20 mouse cellular contexts compared by ENCODE assay signal in genomic region chr13:54723143-54723542, GRCm38 (mm10). TPM values are rescaled to one million over a fixed set of nuclear protein-coding genes. Genes with fewer than 3 reads are reported as not detected.
DNase-seq lines count a peak whose midpoint lies in the region; ATAC-seq and TF ChIP-seq lines count a peak whose summit lies in the region.
"Had no signal": no experiment of that assay in that cellular context is flagged by ENCODE, and none has a peak within 500 bp of the region (broad histone marks: within the 10 kb centered on the region; RNA-seq: fewer than 3 reads in every experiment).

No protein-coding gene starts in this region.

- no peak overlapping the region for H3K27ac ChIP-seq in hindbrain, postnatal 0 days
- H3K27ac ChIP-seq in hindbrain, embryonic 10.5 days = no peak overlapping the region
- no peak overlapping the region for H3K27ac ChIP-seq in midbrain, postnatal 0 days (ENCODE audit: low read depth, low read length)
- no peak overlapping the region for H3K27ac ChIP-seq in midbrain, embryonic 15.5 days
- no peak overlapping the region for H3K27ac ChIP-seq in stomach, postnatal 0 days (replicated peaks)
- H3K27ac ChIP-seq: embryonic facial prominence, embryonic 10.5 days had no signal

- TF ChIP-seq CTCF in hindbrain, postnatal 0 days (IDR thresholded peaks at IDR 0.05; ENCODE audit: low read depth) = peak; percentile 24; the same call in 1 of the 2 replicates
- TF ChIP-seq CTCF in midbrain, postnatal 0 days (IDR thresholded peaks at IDR 0.05) = 0 out of 2 replicates have a peak, but pooled peaks have one; percentile 12
- peak; percentile 34 for TF ChIP-seq CTCF in stomach, postnatal 0 days (IDR thresholded peaks at IDR 0.05; ENCODE audit: low read depth)

- WGBS in hindbrain, postnatal 0 days = 93% methylated on average over 3 of the region's 3 CpGs
- WGBS in hindbrain, embryonic 10.5 days = 92% methylated on average over 3 of the region's 3 CpGs
- 95% methylated on average over 3 of the region's 3 CpGs for WGBS in midbrain, postnatal 0 days
- 92% methylated on average over 3 of the region's 3 CpGs for WGBS in midbrain, embryonic 15.5 days
- WGBS in stomach, postnatal 0 days = 81% methylated on average over 3 of the region's 3 CpGs

- H3K27me3 ChIP-seq in hindbrain, postnatal 0 days (ENCODE audit: insufficient read depth, low read length) = no peaks in the 10 kb centered on the region
- H3K27me3 ChIP-seq in hindbrain, embryonic 10.5 days (ENCODE audit: insufficient read depth, poor library complexity, severe bottlenecking) = peaks cover 15% of the 10 kb centered on the region
- H3K27me3 ChIP-seq in midbrain, postnatal 0 days (ENCODE audit: insufficient read depth, low read length) = no peaks in the 10 kb centered on the region
- H3K27me3 ChIP-seq in midbrain, embryonic 15.5 days (replicated peaks) = no peaks in the 10 kb centered on the region
- H3K27me3 ChIP-seq in stomach, postnatal 0 days (ENCODE audit: control insufficient read depth, insufficient read depth, low read length) = no peaks in the 10 kb centered on the region

- no peak overlapping the region for H3K4me3 ChIP-seq in hindbrain, postnatal 0 days (ENCODE audit: low read length)
- no peak overlapping the region for H3K4me3 ChIP-seq in hindbrain, embryonic 10.5 days
- H3K4me3 ChIP-seq in midbrain, postnatal 0 days (ENCODE audit: low read depth, low read length) = no peak overlapping the region
- no peak overlapping the region for H3K4me3 ChIP-seq in midbrain, embryonic 15.5 days
- H3K4me3 ChIP-seq in stomach, postnatal 0 days (ENCODE audit: low read depth, low read length) = no peak overlapping the region
- H3K4me3 ChIP-seq: embryonic facial prominence, embryonic 10.5 days had no signal

- H3K4me2 ChIP-seq in hindbrain, postnatal 0 days (ENCODE audit: low read depth, low read length) = no peak overlapping the region
- no peak overlapping the region for H3K4me2 ChIP-seq in midbrain, postnatal 0 days (ENCODE audit: low read depth, low read length, poor library complexity, severe bottlenecking)
- no peak overlapping the region for H3K4me2 ChIP-seq in midbrain, embryonic 15.5 days
- no peak overlapping the region for H3K4me2 ChIP-seq in stomach, postnatal 0 days (replicated peaks; ENCODE audit: low read depth)

- no peaks in the 10 kb centered on the region for H3K4me1 ChIP-seq in hindbrain, postnatal 0 days (ENCODE audit: insufficient read depth, low read length)
- peaks cover 10% of the 10 kb centered on the region; the same call in 1 of the 2 replicates for H3K4me1 ChIP-seq in hindbrain, embryonic 10.5 days (replicated peaks)
- H3K4me1 ChIP-seq in midbrain, postnatal 0 days (ENCODE audit: insufficient read depth, low read length) = no peaks in the 10 kb centered on the region
- no peaks in the 10 kb centered on the region for H3K4me1 ChIP-seq in midbrain, embryonic 15.5 days
- H3K4me1 ChIP-seq in stomach, postnatal 0 days (replicated peaks; ENCODE audit: control insufficient read depth, insufficient read depth) = no peaks in the 10 kb centered on the region

- ATAC-seq in hindbrain, postnatal 0 days = no peak
- no peak for ATAC-seq in midbrain, postnatal 0 days (ENCODE audit: low FRiP score)
- no peak for ATAC-seq in midbrain, embryonic 15.5 days (replicated peaks)
- no peak for ATAC-seq in stomach, postnatal 0 days (ENCODE audit: low FRiP score, low TSS enrichment)

- H3K9me3 ChIP-seq in hindbrain, postnatal 0 days (ENCODE audit: low read length) = no peaks in the 10 kb centered on the region
- peaks cover 6% of the 10 kb centered on the region for H3K9me3 ChIP-seq in hindbrain, embryonic 10.5 days
- no peaks in the 10 kb centered on the region for H3K9me3 ChIP-seq in midbrain, postnatal 0 days (ENCODE audit: low read length)
- H3K9me3 ChIP-seq in midbrain, embryonic 15.5 days = no peaks in the 10 kb centered on the region
- H3K9me3 ChIP-seq in stomach, postnatal 0 days (ENCODE audit: control insufficient read depth, low read length) = 0 out of 2 replicates have a peak, but pooled peaks cover 2% of the 10 kb centered on the region

- no peak overlapping the region for H3K9ac ChIP-seq in hindbrain, postnatal 0 days (replicated peaks; ENCODE audit: low read length)
- H3K9ac ChIP-seq in midbrain, postnatal 0 days (replicated peaks; ENCODE audit: low read length, poor library complexity, severe bottlenecking) = no peak overlapping the region
- no peak overlapping the region for H3K9ac ChIP-seq in midbrain, embryonic 15.5 days
- H3K9ac ChIP-seq in stomach, postnatal 0 days (ENCODE audit: low read length) = no peak overlapping the region

- no peaks in the 10 kb centered on the region for H3K36me3 ChIP-seq in hindbrain, postnatal 0 days (ENCODE audit: insufficient read depth, low read length)
- H3K36me3 ChIP-seq in hindbrain, embryonic 10.5 days = no peaks in the 10 kb centered on the region
- H3K36me3 ChIP-seq in midbrain, postnatal 0 days (ENCODE audit: insufficient read depth, low read length) = no peaks in the 10 kb centered on the region
- H3K36me3 ChIP-seq in midbrain, embryonic 15.5 days (replicated peaks) = no peaks in the 10 kb centered on the region
- no peaks in the 10 kb centered on the region for H3K36me3 ChIP-seq in stomach, postnatal 0 days (ENCODE audit: control insufficient read depth, insufficient read depth, low read length)
- H3K36me3 ChIP-seq: embryonic facial prominence, embryonic 10.5 days had no signal

- no peak for DNase-seq in hindbrain, postnatal 0 days (ENCODE audit: low spot score)
- no peak for DNase-seq in hindbrain, embryonic 10.5 days (ENCODE audit: low spot score)
- DNase-seq in midbrain, postnatal 0 days (ENCODE audit: low spot score) = no peak
- DNase-seq in ES-CJ7 (ENCODE audit: low read depth, low spot score) = peak; percentile 56
- DNase-seq in stomach, postnatal 0 days (ENCODE audit: low spot score) = no peak
- no peak for DNase-seq in adrenal gland, adult (ENCODE audit: inconsistent age in 2 of 2, low spot score in 1 of 2)
- DNase-seq: cerebellum, adult 9-10 months; gastrocnemius, postnatal 14 days; kidney, postnatal 4 days; lung, adult 18-20 months; lung, postnatal 4 days had no signal

- TF ChIP-seq EP300 in stomach, postnatal 0 days (optimal IDR thresholded peaks at IDR 0.05) = no peak

RNA-seq across cellular contexts. Expression of gene Cdhr2, which starts 21.9 kb away (rescaled TPM):
- 0.22 and 0.37 TPM in 2 replicates for total RNA-seq in hindbrain, postnatal 0 days (2014; rRNA removed)
- polyA plus RNA-seq in hindbrain, postnatal 0 days (2015; fragmentation: Nextera tagmentation; extraction: Ambion mirVana) = 0.35 and 0.41 TPM in 2 replicates
- 0.07 and 0.15 TPM in 2 replicates for polyA plus RNA-seq in hindbrain, embryonic 10.5 days (2016; fragmentation: Nextera tagmentation; extraction: Ambion mirVana)
- 0.33 and 0.52 TPM in 2 replicates for total RNA-seq in midbrain, postnatal 0 days (2014; rRNA removed)
- polyA plus RNA-seq in midbrain, postnatal 0 days (2015; fragmentation: Nextera tagmentation; extraction: Ambion mirVana) = 0.65 and 0.84 TPM in 2 replicates
- polyA plus RNA-seq in midbrain, embryonic 15.5 days (2015; fragmentation: Nextera tagmentation; extraction: Ambion mirVana) = 0.15 and 0.30 TPM in 2 replicates
- 1.8 and 3.1 TPM in 2 replicates for polyA plus RNA-seq in stomach, postnatal 0 days (2015; fragmentation: Nextera tagmentation; extraction: Ambion mirVana)
- total RNA-seq: common myeloid progenitor, adult 5-6 weeks; gastrocnemius, postnatal 14 days had no signal
- polyA plus RNA-seq: forebrain, embryonic 11.5 days; heart, postnatal 0 days; hindbrain, embryonic 11.5 days had no signal

RNA-seq across cellular contexts. Expression of gene Gprin1, which starts 26.5 kb away (rescaled TPM):
- 146 and 153 TPM in 2 replicates for total RNA-seq in hindbrain, postnatal 0 days (2014; rRNA removed)
- polyA plus RNA-seq in hindbrain, postnatal 0 days (2015; fragmentation: Nextera tagmentation; extraction: Ambion mirVana) = 18.3 and 19.9 TPM in 2 replicates
- polyA plus RNA-seq in hindbrain, embryonic 10.5 days (2016; fragmentation: Nextera tagmentation; extraction: Ambion mirVana) = 1.2 and 2.5 TPM in 2 replicates
- total RNA-seq in midbrain, postnatal 0 days (2014; rRNA removed) = 167 and 170 TPM in 2 replicates
- polyA plus RNA-seq in midbrain, postnatal 0 days (2015; fragmentation: Nextera tagmentation; extraction: Ambion mirVana) = 21.7 and 23.0 TPM in 2 replicates
- 26.0 and 32.7 TPM in 2 replicates for polyA plus RNA-seq in midbrain, embryonic 15.5 days (2015; fragmentation: Nextera tagmentation; extraction: Ambion mirVana)
- polyA plus RNA-seq in stomach, postnatal 0 days (2015; fragmentation: Nextera tagmentation; extraction: Ambion mirVana) = 0.27 and 0.31 TPM in 2 replicates
- total RNA-seq: common myeloid progenitor, adult 5-6 weeks had no signal

RNA-seq across cellular contexts. Expression of gene Rnf44, which starts 29.4 kb away (rescaled TPM):
- 73.1 and 74.8 TPM in 2 replicates for total RNA-seq in hindbrain, postnatal 0 days (2014; rRNA removed)
- 48.8 and 60.1 TPM in 2 replicates for polyA plus RNA-seq in hindbrain, postnatal 0 days (2015; fragmentation: Nextera tagmentation; extraction: Ambion mirVana)
- 106 and 127 TPM in 2 replicates for polyA plus RNA-seq in hindbrain, embryonic 10.5 days (2016; fragmentation: Nextera tagmentation; extraction: Ambion mirVana)
- total RNA-seq in midbrain, postnatal 0 days (2014; rRNA removed) = 67.6 and 71.2 TPM in 2 replicates
- polyA plus RNA-seq in midbrain, postnatal 0 days (2015; fragmentation: Nextera tagmentation; extraction: Ambion mirVana) = 51.7 and 52.0 TPM in 2 replicates
- 92.2 and 97.3 TPM in 2 replicates for polyA plus RNA-seq in midbrain, embryonic 15.5 days (2015; fragmentation: Nextera tagmentation; extraction: Ambion mirVana)
- polyA plus RNA-seq in stomach, postnatal 0 days (2015; fragmentation: Nextera tagmentation; extraction: Ambion mirVana) = 44.6 and 49.6 TPM in 2 replicates

RNA-seq across cellular contexts. Expression of gene Sncb, which starts 43.3 kb away (rescaled TPM):
- 96.8 and 111 TPM in 2 replicates for total RNA-seq in hindbrain, postnatal 0 days (2014; rRNA removed)
- polyA plus RNA-seq in hindbrain, postnatal 0 days (2015; fragmentation: Nextera tagmentation; extraction: Ambion mirVana) = 202 and 222 TPM in 2 replicates
- 2.3 and 2.4 TPM in 2 replicates for polyA plus RNA-seq in hindbrain, embryonic 10.5 days (2016; fragmentation: Nextera tagmentation; extraction: Ambion mirVana)
- 84.6 and 90.6 TPM in 2 replicates for total RNA-seq in midbrain, postnatal 0 days (2014; rRNA removed)
- 213 and 233 TPM in 2 replicates for polyA plus RNA-seq in midbrain, postnatal 0 days (2015; fragmentation: Nextera tagmentation; extraction: Ambion mirVana)
- polyA plus RNA-seq in midbrain, embryonic 15.5 days (2015; fragmentation: Nextera tagmentation; extraction: Ambion mirVana) = 56.0 and 56.4 TPM in 2 replicates
- polyA plus RNA-seq in stomach, postnatal 0 days (2015; fragmentation: Nextera tagmentation; extraction: Ambion mirVana) = 0.29 and 0.61 TPM in 2 replicates
- total RNA-seq: common myeloid progenitor, adult 5-6 weeks; ES-E14 had no signal
- polyA plus RNA-seq: C2C12; heart, postnatal 0 days; kidney, embryonic 14.5 days had no signal
